Mouse (Mus musculus): ENCODE results near the gene Olfr105-ps.

Olfr105-ps gene

GRCm38 (mm10) chr17:37378733-37379132 lies at the start of gene Olfr105-ps:
TSS of gene Olfr105-ps (plus strand) at chr17:37379033.
- DNase-seq (ENCODE audit: low read depth in 1 of 2, low spot score in 2 of 2), result no peak

GRCm38 (mm10) chr17:37339598-37339997 lies 39.2 kb upstream of the Olfr105-ps start, which contains the start of gene Olfr103:
TSS of gene Olfr103 (minus strand) at chr17:37339698.
- no peak for DNase-seq (ENCODE audit: low read depth in 1 of 2, low spot score in 2 of 2)

- DNase-seq (ENCODE audit: low read depth in 1 of 2, low spot score in 2 of 2), result no peak
Measured at GRCm38 (mm10) chr17:37359282-37359681, 19.6 kb upstream of the Olfr105-ps start, which contains the start of gene Olfr104-ps. TSS of gene Olfr104-ps (plus strand) at chr17:37359582.

GRCm38 (mm10) chr17:37390093-37390492 lies 11.3 kb downstream of the Olfr105-ps start, which contains the start of gene Olfr106-ps:
TSS of gene Olfr106-ps (plus strand) at chr17:37390393.
- no peak for DNase-seq (ENCODE audit: low read depth in 1 of 2, low spot score in 2 of 2)

GRCm38 (mm10) chr17:37398926-37399325 lies 20.1 kb downstream of the Olfr105-ps start, which contains the start of gene Olfr107:
TSS of gene Olfr107 (plus strand) at chr17:37399226.
- DNase-seq (ENCODE audit: low read depth in 1 of 2, low spot score in 2 of 2), result no peak

GRCm38 (mm10) chr17:37413380-37413779 lies 34.5 kb downstream of the Olfr105-ps start:
- DNase-seq (ENCODE audit: low read depth in 1 of 2, low spot score in 2 of 2), result no peak
